Comparison of ENCODE assay signal across 14 mouse cellular contexts in the genomic region with DNA sequence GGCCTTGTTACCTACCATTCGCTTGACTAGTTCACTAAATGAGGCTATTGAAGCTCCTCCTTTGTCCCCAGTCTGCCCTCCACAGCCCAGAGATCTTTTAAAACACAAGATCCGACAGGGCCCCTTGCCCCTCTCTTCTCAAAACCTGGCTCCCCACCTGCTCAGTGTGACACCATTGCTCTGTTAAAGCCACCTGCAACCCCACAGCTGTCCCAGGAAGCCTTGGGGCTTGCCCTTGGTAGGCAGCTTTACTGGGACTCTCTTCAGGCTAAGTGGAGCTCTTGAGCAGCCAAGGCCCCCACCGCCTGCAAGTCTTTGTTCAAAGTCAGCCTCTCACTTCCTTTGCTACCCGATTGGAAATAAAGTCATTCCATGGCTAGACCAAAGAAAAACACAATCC. TPM values are rescaled to one million over a fixed set of nuclear protein-coding genes. Genes with fewer than 3 reads are reported as not detected.
A peak's percentile ranks its signal among the peaks of the same experiment; 100 is the strongest.
DNase-seq lines count a peak whose midpoint lies in the region; ATAC-seq and TF ChIP-seq lines count a peak whose summit lies in the region.
"Had no signal": no experiment of that assay in that cellular context is flagged by ENCODE, and none has a peak within 500 bp of the region (broad histone marks: within the 10 kb centered on the region; RNA-seq: fewer than 3 reads in every experiment).

No protein-coding gene starts in this region.

- peaks cover 4% of the 10 kb centered on the region; the same call in 1 of the 2 replicates for H3K36me3 ChIP-seq in heart, adult 2 months (ENCODE audit: control insufficient read depth, insufficient read depth, low read length)
- no peaks in the 10 kb centered on the region for H3K36me3 ChIP-seq in hindbrain, embryonic 12.5 days
- H3K36me3 ChIP-seq in hindbrain, embryonic 16.5 days (ENCODE audit: control insufficient read depth, insufficient read depth, low read length): no peaks in the 10 kb centered on the region
- no peaks in the 10 kb centered on the region for H3K36me3 ChIP-seq in ES-Bruce4 (ENCODE audit: control insufficient read depth, insufficient read depth, low read length, poor library complexity, severe bottlenecking)
- no peaks in the 10 kb centered on the region for H3K36me3 ChIP-seq in forebrain, embryonic 13.5 days (ENCODE audit: poor library complexity, severe bottlenecking)

- H3K4me3 ChIP-seq in heart, adult 2 months: no peak overlapping the region
- H3K4me3 ChIP-seq in hindbrain, embryonic 12.5 days: no peak overlapping the region
- H3K4me3 ChIP-seq in hindbrain, embryonic 16.5 days (ENCODE audit: low read length): no peak overlapping the region
- no peak overlapping the region for H3K4me3 ChIP-seq in ES-Bruce4 (ENCODE audit: low read depth, low read length)
- no peak overlapping the region for H3K4me3 ChIP-seq in forebrain, embryonic 13.5 days

- no peak overlapping the region for H3K9ac ChIP-seq in heart, adult 2 months (ENCODE audit: low read depth, low read length)
- H3K9ac ChIP-seq in hindbrain, embryonic 12.5 days: no peak overlapping the region
- no peak overlapping the region for H3K9ac ChIP-seq in hindbrain, embryonic 16.5 days (ENCODE audit: low read depth, low read length)
- 0 out of 2 replicates have a peak overlapping the region, but pooled peaks have one; percentile 2 for H3K9ac ChIP-seq in ES-Bruce4 (ENCODE audit: low read depth, poor library complexity, severe bottlenecking)
- H3K9ac ChIP-seq in forebrain, embryonic 13.5 days: no peak overlapping the region

- no peak for TF ChIP-seq POLR2A in heart, adult 2 months (IDR thresholded peaks at IDR 0.05; ENCODE audit: insufficient read depth, low read depth, low read length)
- TF ChIP-seq POLR2A in ES-Bruce4 (IDR thresholded peaks at IDR 0.05; ENCODE audit: insufficient read depth, low read length): no peak

- peak overlapping the region; percentile 58 for H3K27ac ChIP-seq in heart, adult 2 months
- H3K27ac ChIP-seq in hindbrain, embryonic 12.5 days: peak overlapping the region; percentile 23; the same call in 1 of the 2 replicates
- no peak overlapping the region; the same call in 1 of the 2 replicates for H3K27ac ChIP-seq in hindbrain, embryonic 16.5 days (ENCODE audit: low read depth, low read length)
- H3K27ac ChIP-seq in ES-Bruce4 (ENCODE audit: insufficient read depth, low read length): peak overlapping the region; percentile 12
- 0 out of 2 replicates have a peak overlapping the region, but pooled peaks have one; percentile 31 for H3K27ac ChIP-seq in forebrain, embryonic 13.5 days

- H3K27me3 ChIP-seq in heart, adult 2 months (ENCODE audit: control insufficient read depth, insufficient read depth, low read length): no peaks in the 10 kb centered on the region
- H3K27me3 ChIP-seq in hindbrain, embryonic 12.5 days: no peaks in the 10 kb centered on the region
- H3K27me3 ChIP-seq in hindbrain, embryonic 16.5 days (replicated peaks; ENCODE audit: control insufficient read depth, insufficient read depth, low read length): no peaks in the 10 kb centered on the region
- H3K27me3 ChIP-seq in ES-Bruce4 (ENCODE audit: control insufficient read depth, insufficient read depth, low read length, poor library complexity, severe bottlenecking): no peaks in the 10 kb centered on the region
- H3K27me3 ChIP-seq in forebrain, embryonic 13.5 days: no peaks in the 10 kb centered on the region

- peaks cover 12% of the 10 kb centered on the region for H3K4me1 ChIP-seq in heart, adult 2 months (ENCODE audit: control insufficient read depth, insufficient read depth, low read length)
- H3K4me1 ChIP-seq in hindbrain, embryonic 12.5 days: peaks cover 11% of the 10 kb centered on the region
- peaks cover 5% of the 10 kb centered on the region for H3K4me1 ChIP-seq in hindbrain, embryonic 16.5 days (ENCODE audit: control insufficient read depth, insufficient read depth, low read depth, low read length)
- H3K4me1 ChIP-seq in ES-Bruce4 (ENCODE audit: control insufficient read depth, insufficient read depth, low read length): peaks cover 5% of the 10 kb centered on the region
- peaks cover 16% of the 10 kb centered on the region for H3K4me1 ChIP-seq in forebrain, embryonic 13.5 days

- no peak for DNase-seq in heart, adult 2 months
- no peak for DNase-seq in heart, postnatal 10 days
- no peak for DNase-seq in layer of hippocampus, adult 18-20 months (ENCODE audit: low spot score in 2 of 2)
- no peak for DNase-seq in lung, postnatal 36 days
- DNase-seq: B cell, adult 2 months; cerebellum, adult 11-12 months; lung, adult 2 months; right cerebral cortex, postnatal 14 days had no signal

- no peak for TF ChIP-seq CTCF in heart, adult 2 months (IDR thresholded peaks at IDR 0.05)
- no peak for TF ChIP-seq CTCF in ES-Bruce4 (IDR thresholded peaks at IDR 0.05; ENCODE audit: low read depth, low read length)

- TF ChIP-seq EP300 in heart, adult 2 months (IDR thresholded peaks at IDR 0.05; ENCODE audit: insufficient read depth, low read depth, low read length): no peak
- no peak for TF ChIP-seq EP300 in ES-Bruce4 (IDR thresholded peaks at IDR 0.05; ENCODE audit: insufficient read depth, low read depth, low read length)

- H3K9me3 ChIP-seq in hindbrain, embryonic 12.5 days (replicated peaks): no peaks in the 10 kb centered on the region
- no peaks in the 10 kb centered on the region for H3K9me3 ChIP-seq in hindbrain, embryonic 16.5 days (ENCODE audit: control insufficient read depth, low read length)
- no peaks in the 10 kb centered on the region for H3K9me3 ChIP-seq in ES-Bruce4 (replicated peaks; ENCODE audit: control insufficient read depth, insufficient read depth, low read length, poor library complexity, severe bottlenecking)
- H3K9me3 ChIP-seq in forebrain, embryonic 13.5 days (replicated peaks): no peaks in the 10 kb centered on the region

- H3K4me2 ChIP-seq in hindbrain, embryonic 12.5 days (replicated peaks): no peak overlapping the region
- H3K4me2 ChIP-seq in hindbrain, embryonic 16.5 days (ENCODE audit: low read length): no peak overlapping the region
- H3K4me2 ChIP-seq in forebrain, embryonic 13.5 days: no peak overlapping the region

- WGBS in heart, adult 2 months: 57% methylated on average over 4 of the region's 4 CpGs
- WGBS in hindbrain, embryonic 12.5 days: 53% methylated on average over 4 of the region's 4 CpGs
- 41% methylated on average over 4 of the region's 4 CpGs for WGBS in hindbrain, embryonic 16.5 days
- WGBS in forebrain, embryonic 13.5 days: 43% methylated on average over 4 of the region's 4 CpGs

- H3K79me2 ChIP-seq in heart, adult 2 months (replicated peaks; ENCODE audit: control insufficient read depth, insufficient read depth, low read length): 0 out of 2 replicates have a peak, but pooled peaks cover 2% of the 10 kb centered on the region

- ATAC-seq in hindbrain, embryonic 12.5 days (ENCODE audit: low FRiP score): no peak
- ATAC-seq in hindbrain, embryonic 16.5 days: no peak
- no peak for ATAC-seq in forebrain, embryonic 13.5 days
- ATAC-seq: activated CD4-positive, CD25-positive, alpha-beta regulatory T cell, adult 4 months; intestine, embryonic 16.5 days had no signal

- intact Hi-C loops in heart, adult 2 months (cut with DNase I): no loop called here
- intact Hi-C loops in heart, postnatal 10 days (cut with DNase I): no loop called here

RNA-seq across cellular contexts. Expression of a gene that starts 16.9 kb away (rescaled TPM):
- 10 to 100 TPM; 34.5 to 36.8 TPM for total RNA-seq in heart, adult 2 months (2021)
- polyA plus RNA-seq in heart, adult 2 months (2012; rRNA removed): 8.5 and 14.7 TPM in 2 replicates
- total RNA-seq in heart, postnatal 10 days (2021): 10 to 100 TPM; 55.9 to 64.7 TPM
- polyA plus RNA-seq in hindbrain, embryonic 12.5 days (2016; fragmentation: Nextera tagmentation; extraction: Ambion mirVana): 60.1 and 65.1 TPM in 2 replicates
- polyA plus RNA-seq in hindbrain, embryonic 16.5 days (2015; fragmentation: Nextera tagmentation; extraction: Ambion mirVana): 33.4 and 35.5 TPM in 2 replicates
- 123 and 141 TPM in 2 replicates for polyA plus RNA-seq in ES-Bruce4 (2011; ENCODE audit: insufficient read depth, insufficient read length, low read depth, missing spikeins)
- polyA plus RNA-seq in forebrain, embryonic 13.5 days (2015; fragmentation: Nextera tagmentation; extraction: Ambion mirVana): 42.5 and 49.6 TPM in 2 replicates
- 100 to 1,000 TPM in 1 of 2 experiments, 10 to 100 TPM in 1; 86.0 to 101 TPM for total RNA-seq in layer of hippocampus, adult 18-20 months (2021)

RNA-seq across cellular contexts. Expression of a gene that starts 17.7 kb away (rescaled TPM):
- total RNA-seq in heart, adult 2 months (2021): 10 to 100 TPM; 19.7 to 20.2 TPM
- polyA plus RNA-seq in heart, adult 2 months (2012; rRNA removed): 14.9 and 27.7 TPM in 2 replicates
- 10 to 100 TPM; 41.5 to 41.9 TPM for total RNA-seq in heart, postnatal 10 days (2021)
- 53.3 and 54.0 TPM in 2 replicates for polyA plus RNA-seq in hindbrain, embryonic 12.5 days (2016; fragmentation: Nextera tagmentation; extraction: Ambion mirVana)
- polyA plus RNA-seq in hindbrain, embryonic 16.5 days (2015; fragmentation: Nextera tagmentation; extraction: Ambion mirVana): 32.7 and 36.2 TPM in 2 replicates
- polyA plus RNA-seq in ES-Bruce4 (2011; ENCODE audit: insufficient read depth, insufficient read length, low read depth, missing spikeins): 47.9 and 50.5 TPM in 2 replicates
- polyA plus RNA-seq in forebrain, embryonic 13.5 days (2015; fragmentation: Nextera tagmentation; extraction: Ambion mirVana): 42.2 and 43.0 TPM in 2 replicates
- total RNA-seq in layer of hippocampus, adult 18-20 months (2021): 10 to 100 TPM; 18.0 to 20.6 TPM
